Mouse (Mus musculus) heart, adult 9 months (tissue): ENCODE results near the gene Zfp426.
A peak's percentile ranks its signal among the peaks of the same experiment; 100 is the strongest.

Experiments
- DNase-seq, 2 experiments: peaks; one replicate each; pipeline ENCODE4 v3.0.0; 2022; ENCODE audit warnings: low spot score in 2 of 2

Zfp426 gene

DNA sequence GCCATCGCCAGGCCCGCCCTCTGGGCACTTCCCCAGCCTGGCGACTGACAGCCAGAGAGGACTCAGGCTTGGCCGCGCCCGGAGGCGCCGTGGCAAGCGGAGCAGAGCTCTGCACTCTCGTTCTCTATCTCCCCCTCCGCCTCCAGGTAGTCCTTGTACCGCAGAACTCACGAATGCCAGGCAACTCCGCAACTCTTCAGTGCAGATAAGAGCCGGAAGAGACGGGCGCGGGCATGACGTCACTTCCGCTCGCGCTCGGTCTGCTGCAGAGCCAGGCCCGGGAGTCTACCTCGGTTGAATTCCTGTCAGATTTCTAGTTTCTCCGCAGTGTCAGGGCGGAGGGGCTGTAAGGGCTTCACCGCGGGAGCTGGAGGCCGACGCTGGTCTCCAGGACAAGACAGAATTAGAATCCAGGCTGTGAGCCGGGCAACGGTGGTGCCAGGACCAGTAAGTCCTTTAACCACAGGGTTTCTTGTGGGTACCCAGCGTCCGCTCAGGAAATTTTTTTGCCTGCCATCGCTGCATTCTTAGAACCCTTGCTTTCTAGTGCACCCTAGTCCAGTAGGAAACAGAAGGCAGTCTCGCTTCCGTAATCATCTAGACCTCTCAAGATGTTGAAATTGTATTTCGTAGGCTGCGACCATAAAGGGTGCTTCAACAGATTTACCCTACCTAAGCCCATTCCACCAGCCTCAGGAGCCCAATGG is at the start of gene Zfp426:
Gene Zfp426, minus strand, starts transcription at position 220 of the 707 bp plus-strand sequence.
- peak; percentile 83 to 86 for DNase-seq

DNA sequence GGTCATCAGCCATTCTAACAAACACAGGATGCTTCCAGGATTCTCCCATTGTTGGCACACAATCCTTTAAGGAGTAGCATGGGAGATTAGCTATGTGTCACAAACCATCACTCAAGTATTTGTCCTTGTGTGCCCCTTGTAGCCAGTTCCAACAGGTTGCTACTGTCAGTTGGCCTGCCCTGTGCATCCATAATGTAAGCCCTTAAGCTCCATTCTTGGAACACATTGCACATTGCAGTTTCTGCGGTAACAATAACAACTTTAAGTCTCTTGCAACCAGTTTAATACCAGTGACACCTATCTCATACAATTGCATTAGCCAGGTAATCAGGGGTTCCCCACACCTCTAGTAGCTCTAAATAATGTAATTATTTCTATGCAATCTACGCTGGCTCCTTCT is 44.1 kb upstream of the Zfp426 start:
- no peak for DNase-seq

DNA sequence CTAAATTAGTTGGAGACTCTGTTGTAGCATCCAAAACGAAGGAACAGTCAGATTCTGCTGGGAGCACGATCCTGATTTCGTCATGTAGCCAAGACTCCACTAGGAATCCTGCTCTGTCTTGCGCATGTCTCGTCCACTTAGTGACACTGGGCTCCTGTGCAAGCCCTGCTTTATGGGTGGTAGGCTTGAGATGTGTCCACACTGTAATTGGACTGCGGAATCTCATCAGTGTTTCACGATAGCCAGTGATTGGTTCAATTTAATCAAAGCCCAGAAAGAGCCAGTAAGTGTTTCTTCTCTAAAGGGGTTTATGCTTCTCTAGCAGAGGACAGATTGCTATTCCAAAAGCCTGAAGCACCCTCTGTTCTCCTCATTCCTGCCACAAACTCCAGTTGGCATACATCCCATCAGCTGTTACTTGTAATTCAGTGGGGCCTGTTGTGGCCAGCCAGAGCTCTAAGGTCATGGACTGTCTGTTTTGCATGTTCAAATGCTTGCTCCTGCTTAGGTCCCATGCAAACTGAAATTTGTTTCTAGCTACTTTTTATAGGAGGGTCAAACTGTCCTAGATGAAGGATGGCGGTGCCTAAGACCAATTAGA is 41.9 kb upstream of the Zfp426 start:
- no peak for DNase-seq

DNA sequence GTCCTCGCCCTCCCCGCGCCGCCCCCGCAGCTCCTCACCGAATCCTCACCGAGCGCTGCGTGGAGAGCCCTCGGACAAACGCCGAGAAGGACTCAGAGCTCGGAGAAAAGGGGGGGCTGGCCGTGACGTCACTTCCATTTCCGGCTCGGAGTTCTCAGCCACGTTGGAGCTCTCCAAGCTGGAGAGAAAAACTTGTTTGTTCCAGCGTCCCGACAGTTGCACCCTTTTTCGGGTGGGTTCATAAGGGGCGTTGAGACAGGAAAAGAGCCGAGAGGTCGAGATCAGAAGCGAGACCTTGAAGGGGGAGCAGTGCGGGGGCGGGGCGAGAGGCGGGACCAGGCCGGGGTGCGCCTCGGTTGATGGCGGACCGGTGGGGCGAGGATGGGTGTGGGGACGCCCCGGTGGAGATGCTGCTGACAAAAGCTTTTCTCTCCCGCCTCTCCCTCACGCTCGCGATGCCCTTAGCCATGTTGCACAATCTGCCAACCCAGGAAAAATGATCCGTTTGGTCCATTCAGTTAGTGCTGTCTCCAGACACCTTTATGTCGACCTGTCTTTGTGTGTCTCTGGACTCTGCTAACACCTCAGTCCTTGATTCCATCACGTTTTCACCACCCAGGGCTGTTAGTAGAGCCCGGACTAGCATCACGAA is 28.9 kb upstream of the Zfp426 start, which contains the start of gene Zfp266:
Gene Zfp266, minus strand, starts transcription at position 112 of the 652 bp plus-strand sequence.
- DNase-seq = peak; percentile 87 to 91

DNA sequence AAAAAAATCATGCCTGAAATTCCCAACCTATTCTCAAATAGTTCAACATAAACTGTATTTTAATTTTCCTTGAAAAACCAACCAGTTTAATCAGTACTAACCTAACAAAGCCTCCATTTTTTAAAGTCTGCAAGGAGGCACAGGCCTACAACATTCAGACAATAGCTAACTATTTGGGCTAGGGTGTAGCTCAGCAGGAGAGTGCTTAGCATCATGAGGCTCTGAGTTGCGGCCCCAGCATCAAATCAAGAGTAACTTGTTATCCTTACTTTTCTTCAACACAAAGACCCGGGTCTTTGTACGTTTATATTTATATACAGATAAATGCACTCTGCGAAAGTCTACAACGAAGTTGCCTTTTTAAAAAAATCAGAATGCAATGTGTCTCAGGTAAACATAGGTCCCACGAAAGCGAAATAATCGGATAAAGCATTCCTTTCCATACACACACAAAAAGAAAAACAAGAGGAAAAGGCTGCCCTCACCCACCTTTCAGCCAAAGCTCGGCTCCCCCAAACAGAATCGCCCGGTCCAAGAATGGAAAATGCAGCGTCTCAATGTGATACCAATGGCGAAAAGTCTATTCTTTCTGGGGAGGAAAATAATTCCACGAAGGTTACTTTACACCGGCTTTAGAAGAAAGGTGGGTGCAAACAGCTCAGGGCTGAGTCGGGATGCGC is 28.1 kb upstream of the Zfp426 start:
- no peak for DNase-seq

DNA sequence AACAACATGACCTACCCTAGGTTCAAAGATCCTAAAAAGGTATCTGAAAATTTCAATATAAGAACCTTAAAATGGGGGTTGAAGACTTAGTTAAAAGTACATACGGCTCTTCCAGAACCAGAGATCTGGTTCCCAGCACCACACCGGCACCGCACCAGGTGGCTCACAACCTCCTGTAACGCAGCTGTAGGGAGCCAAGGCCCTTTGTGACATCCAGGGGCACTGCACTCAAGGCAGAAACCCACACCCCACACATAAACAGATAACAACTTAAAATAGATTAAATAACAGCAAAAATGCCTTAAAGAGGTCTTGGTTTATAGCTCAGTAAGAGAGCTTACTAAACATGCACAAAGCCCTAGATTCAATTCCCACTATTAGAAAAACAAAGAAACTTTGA is 27.4 kb upstream of the Zfp426 start:
- no peak for DNase-seq

DNA sequence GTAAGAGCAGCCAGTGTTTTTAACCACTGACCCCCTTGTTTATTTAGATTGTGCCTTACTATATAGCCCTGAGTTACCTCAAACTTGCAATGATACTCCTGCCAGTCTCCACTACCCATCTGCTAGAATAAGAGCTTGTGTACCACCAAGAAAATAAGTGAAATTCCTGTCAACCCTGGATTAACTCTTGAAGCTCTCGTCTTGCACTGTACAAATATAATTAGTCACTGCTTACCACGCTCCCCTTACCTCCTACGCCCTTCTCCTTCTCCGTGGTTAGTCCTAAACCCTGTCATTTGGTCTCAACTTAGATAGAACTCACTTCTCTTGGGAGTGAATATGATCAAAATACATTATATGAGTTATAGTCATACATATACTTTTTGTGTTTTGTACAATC is 26.2 kb upstream of the Zfp426 start:
- DNase-seq = no peak

DNA sequence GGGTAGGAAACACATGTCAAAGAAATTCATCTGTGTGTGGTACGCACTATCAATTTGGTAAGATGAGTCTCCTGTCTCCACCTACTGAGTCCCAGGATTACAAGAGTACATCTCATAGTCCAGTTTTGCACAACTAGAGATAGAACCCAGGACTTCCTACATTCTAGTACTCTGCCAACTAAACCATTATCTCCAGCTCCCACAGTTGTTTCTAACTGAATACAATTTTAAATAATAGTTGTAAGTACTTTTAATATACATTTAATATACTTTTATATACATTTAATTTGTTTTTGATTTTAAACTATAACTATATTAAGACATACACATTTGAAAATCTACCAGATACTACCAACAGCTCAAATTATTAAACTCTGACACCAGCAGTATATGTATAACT is 25.2 kb upstream of the Zfp426 start:
- no peak for DNase-seq

DNA sequence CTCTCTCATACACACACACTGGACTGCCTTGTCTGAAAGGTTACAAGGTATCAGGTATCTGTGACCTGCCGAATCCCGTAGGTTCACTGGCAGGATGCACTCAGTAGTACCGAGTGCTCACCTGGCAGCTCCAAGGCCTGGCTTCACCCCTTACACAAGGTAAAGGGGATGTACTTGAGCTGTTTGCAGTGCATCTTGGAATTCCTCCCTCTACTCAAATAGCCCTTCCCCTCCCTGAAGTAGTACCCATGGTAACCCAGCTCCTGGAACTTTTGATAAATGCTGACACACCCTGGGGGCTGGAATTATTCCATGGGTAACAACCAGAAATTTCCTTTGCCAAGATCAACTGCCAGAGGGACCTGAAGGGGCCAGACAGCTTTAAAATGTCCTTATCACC is 21.5 kb upstream of the Zfp426 start:
- DNase-seq = no peak

DNA sequence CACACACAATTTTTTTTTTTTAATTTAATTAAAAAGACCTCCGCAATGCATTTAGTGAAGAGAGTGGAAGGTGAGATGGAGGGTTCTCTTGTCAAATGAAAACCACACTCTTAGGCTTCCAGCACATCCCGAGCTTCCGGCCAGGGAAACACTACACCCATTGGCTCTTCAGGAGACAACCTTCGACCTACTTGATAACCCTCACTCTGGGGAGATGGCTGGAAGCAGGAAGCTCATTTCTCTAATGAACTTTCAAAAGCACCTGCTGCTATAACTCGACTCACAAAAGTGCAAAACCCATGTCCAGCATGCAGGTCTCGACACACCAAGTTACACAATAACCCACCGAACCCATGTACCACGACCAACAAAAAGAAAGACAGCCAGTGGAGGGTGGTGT is 20.2 kb upstream of the Zfp426 start:
- no peak for DNase-seq

DNA sequence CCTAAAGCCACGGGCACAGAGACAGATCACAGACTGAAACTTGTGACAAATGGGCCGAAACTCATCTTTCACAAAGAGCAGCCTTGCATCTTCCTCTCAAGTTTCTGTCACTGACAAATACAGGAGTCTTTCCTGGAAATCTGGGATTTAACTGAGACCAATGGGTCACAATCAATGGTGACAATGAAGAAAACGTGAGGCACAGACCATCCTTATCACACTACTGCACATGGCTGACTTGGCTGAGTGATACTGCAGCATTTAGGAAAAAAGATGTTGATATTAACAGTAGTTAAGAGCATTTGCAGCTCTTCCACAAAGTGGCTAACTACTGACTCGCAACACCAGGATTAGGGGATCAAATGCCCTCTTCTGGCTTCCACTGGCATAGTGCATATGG is 19.1 kb upstream of the Zfp426 start:
- DNase-seq = no peak

DNA sequence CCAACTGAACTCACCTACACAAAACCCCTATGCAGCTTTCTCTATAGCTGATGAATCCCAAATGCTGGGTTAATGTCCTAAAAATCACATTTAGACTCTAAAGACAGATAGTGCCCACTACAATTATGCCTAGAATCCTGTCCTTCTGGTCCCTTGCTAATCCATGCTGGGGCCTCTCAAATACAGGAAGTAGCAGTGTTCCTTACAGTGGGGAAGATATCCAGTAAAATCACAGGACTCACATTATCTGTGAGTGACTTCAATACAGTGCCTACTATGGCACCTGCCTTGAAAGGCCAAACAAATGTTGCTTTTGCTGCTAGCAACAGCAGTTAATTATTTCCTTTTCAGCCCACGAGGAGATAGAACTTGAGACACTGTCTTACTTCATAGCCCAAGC is 17.8 kb upstream of the Zfp426 start:
- DNase-seq = no peak

DNA sequence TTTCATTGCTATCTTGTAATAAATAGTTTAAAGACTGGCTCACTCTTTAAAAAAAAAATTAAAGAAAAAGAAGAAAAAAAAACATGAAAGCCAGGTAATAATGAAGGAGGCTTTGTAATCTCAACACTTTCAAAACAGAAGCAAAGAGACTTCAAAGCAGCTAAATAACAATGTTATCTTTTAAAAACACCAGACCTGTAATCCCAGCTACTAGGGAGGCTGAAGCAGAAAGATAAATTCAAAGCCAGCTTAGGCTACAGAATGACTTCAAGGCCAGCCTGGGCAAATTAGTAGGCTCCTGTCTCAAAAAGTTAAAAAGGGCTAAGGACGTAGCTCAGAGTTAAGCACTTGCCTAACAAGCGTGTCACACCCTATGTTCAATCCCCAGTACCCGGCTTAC is 17.1 kb upstream of the Zfp426 start:
- no peak for DNase-seq

DNA sequence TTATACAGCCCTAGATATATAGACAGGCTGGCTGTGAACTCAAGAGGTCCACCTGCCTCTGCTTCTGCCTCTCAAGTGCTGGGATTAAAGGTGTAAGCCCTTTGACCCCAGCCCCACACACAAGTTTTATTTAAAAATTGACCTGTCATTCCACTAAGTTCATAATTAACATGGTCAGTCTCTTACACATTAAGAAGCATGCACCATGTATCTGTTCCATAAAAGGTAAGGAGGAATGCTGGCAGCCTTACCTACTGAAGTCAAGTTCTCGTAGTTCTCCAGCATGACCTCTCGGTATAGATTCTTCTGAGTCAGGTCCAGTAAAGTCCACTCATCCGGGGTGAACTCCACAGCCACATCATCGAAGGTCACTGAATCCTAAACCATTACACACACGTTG is 12.3 kb upstream of the Zfp426 start:
- DNase-seq = no peak

DNA sequence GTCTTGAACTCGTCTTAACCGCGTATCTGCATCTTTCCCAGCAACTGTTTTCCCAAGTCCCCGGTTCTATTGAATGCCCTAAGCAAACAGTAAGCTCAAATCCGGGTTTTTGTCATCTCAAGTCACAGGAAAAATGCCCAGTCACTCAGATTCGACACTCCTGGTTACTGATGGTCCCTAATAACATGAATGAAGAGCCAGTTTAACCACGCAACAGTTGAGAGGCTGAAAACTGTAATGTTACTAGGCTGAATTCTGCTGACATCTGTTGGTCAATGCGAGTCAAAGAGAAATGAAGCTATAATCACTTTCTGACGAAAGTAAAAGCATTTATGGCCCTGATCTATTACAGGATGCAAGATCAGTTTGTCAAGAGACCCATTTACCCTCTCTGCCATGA is 735 bp upstream of the Zfp426 start:
- peak in 1 of 2 experiments; percentile 6 for DNase-seq

DNA sequence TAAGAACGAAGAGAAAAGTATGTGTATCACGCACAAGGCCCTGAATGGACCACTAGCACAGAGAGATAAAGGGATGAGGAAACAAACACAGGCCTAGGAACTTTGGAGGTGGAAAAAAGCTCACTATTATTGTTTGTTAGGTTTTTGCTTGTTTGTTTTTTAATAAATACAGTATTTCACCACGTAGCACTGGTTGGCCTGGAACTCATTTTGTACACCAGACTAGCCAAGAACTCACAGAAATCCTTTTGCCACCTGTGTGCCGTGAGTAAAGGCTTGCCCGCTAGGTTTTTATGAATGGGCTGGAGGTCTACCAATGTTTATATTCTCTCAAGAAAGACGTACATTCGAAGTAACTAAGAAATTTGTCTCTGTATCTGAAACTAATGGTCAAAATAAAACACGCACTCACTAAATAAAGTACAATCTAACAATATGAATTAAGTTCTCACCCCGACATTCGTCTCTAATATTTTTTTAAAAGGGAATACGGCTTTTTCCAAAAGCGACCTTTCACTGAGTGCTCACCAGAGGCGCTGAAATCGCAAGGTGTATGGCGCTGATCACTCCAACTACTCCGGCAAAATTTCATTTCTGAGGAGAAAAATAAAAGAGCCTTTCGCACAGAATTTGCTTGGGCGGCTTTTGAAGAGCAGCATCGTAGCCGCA is 554 bp downstream of the Zfp426 start:
- DNase-seq = no peak

DNA sequence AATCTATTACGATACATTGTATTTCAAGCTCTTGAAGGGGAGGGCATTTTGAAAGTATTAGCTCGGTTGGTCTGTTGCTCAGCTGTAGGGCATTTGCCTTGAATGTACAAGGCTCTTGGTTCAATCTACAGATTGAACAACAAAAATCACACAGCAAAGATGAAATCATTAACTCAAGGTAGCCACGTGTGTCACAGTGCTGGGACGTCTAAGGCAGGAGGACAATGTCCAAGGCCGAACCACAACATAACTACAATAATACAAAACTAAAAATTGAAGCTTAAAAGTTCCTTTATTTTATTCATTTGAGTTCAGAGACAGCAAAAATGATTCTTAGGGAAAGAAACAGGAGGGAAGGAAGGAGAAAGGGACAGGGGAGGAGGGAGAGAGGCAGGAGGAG is 3.0 kb downstream of the Zfp426 start:
- no peak for DNase-seq

DNA sequence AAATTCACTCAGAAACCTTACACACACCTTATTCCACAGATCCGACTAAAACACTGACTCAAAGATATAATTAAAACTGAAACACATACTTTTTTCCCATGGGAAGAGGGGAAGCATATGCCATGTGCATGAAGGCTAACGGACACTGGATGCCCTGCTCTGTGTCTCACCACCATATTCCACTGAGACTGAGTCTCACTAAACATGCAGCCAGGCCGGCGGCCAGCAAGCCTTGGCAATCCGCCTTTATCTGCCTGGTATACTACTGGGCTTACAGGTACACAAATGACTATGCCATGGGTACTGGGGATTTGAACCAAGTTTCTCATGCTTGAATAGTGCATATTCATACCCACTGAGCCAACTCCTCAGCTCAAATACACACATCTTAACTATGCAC is 13.2 kb downstream of the Zfp426 start:
- DNase-seq = no peak

DNA sequence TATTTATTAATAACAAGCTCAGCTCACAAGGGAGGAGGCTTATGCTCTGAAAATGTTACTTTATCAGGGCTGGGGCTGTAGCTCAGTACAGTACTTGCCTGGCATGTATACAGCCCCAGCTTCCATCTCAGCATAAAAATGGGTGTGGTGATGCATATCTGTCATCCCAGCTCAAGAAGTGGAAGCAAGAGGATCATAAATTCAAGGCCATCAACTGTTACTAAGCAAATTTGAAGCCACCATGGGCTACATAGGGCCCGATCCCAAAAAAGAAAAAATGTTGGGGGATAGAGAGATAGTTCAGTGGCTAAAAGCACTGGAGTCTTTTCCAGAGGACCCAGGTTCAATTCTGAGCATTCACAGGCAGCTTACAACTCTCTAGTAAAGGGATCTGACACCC is 15.9 kb downstream of the Zfp426 start:
- DNase-seq = no peak

DNA sequence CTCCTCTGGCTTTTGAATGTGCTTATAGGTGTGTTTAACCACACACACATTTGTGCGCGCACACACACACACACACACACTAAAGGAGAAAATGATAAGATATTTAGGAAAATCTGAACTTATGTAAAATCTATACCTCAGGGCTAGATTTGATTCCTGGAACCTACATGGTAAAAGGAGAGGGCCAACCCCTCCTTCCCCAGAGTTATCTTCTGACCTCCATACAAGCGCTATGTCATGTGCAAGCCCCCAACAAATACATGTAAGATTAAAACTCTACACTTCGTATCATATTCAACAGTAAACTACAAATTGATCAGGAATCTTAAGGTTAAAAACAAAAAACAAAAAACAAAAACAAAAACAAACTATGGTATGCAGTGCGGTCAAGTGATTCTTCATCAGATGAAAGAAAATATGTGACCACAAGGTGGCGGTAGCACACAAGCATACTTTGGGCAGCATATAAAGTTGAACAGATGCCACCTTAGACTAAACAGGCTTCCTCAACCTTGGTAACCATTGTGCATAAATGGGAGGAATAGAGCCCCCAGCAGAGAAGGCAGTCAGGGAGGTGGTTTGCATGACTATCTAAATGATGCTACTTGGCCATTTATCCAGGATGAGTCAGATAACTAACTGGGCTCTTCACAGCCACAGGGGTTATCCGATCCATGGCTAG is 25.6 kb downstream of the Zfp426 start:
- DNase-seq = peak; percentile 8 to 36
